Mouse (Mus musculus) layer of hippocampus, adult 2 months (tissue): ENCODE data around the gene B9d2. TPM values are rescaled to one million over a fixed set of nuclear protein-coding genes. Genes with fewer than 3 reads are reported as not detected.

ENCODE experiments used
- DNase-seq, 2 experiments: peaks; one replicate each; pipeline ENCODE4 v3.0.0; 2022; ENCODE audit warnings: low spot score in 2 of 2
- H3K27ac ChIP-seq: fragments of 200-600 bp; 2 replicates; pipeline ENCODE4 v1.8.1; 2022
- H3K4me3 ChIP-seq: fragments of 200-600 bp; 2 replicates; pipeline ENCODE4 v1.8.1; 2022; ENCODE audit warnings: mild to moderate bottlenecking
- CTCF ChIP-seq: fragments of 200-600 bp; conservative IDR thresholded peaks from 2 replicates; pipeline ENCODE4 v1.8.1; 2022; ENCODE audit warnings: antibody characterized with exemption, mild to moderate bottlenecking, moderate library complexity
- total RNA-seq, 2 experiments: library from RNA; stranded (reverse); gene quantifications; 2 replicates each; pipeline ENCODE4 v1.2.3; 2021

The B9d2 gene
- total RNA-seq, 2 experiments from 2014 or later = 20.2 to 20.6 TPM

- TF ChIP-seq CTCF = no peak
- Histone ChIP-seq H3K4me3 (no peak overlapping the region), H3K27ac (no peak overlapping the region)
- DNase-seq = no peak
Measured at GRCm38 (mm10) chr7:25655601-25656428, 24.8 kb upstream of the B9d2 start.

GRCm38 (mm10) chr7:25657785-25658184 is 22.8 kb upstream of the B9d2 start:
- Histone ChIP-seq H3K4me3 (peak overlapping the region; percentile 74), H3K27ac (peak overlapping the region; percentile 100; the same call in 1 of the 2 replicates)
- no peak for DNase-seq
- TF ChIP-seq CTCF = no peak

GRCm38 (mm10) chr7:25658657-25659472 is 21.7 kb upstream of the B9d2 start, which contains the start of the genes Bckdha and Exosc5:
Gene Bckdha (minus strand): TSS chr7:25658981.
Gene Exosc5 (plus strand): TSS chr7:25659164.
- DNase-seq = peak; percentile 99
- peak within 1 kb of the TSS; percentile 74 for H3K4me3 ChIP-seq
- peak within 1 kb of the TSS; percentile 100 for H3K27ac ChIP-seq
- TF ChIP-seq CTCF = no peak

- Histone ChIP-seq H3K27ac (no peak overlapping the region), H3K4me3 (no peak overlapping the region)
- TF ChIP-seq CTCF = no peak
- DNase-seq = no peak
Measured at GRCm38 (mm10) chr7:25666381-25666780, 14.2 kb upstream of the B9d2 start.

- no peak for DNase-seq
- TF ChIP-seq CTCF = no peak
- H3K27ac ChIP-seq = no peak overlapping the region
- H3K4me3 ChIP-seq = no peak overlapping the region
Measured at GRCm38 (mm10) chr7:25669158-25669557, 11.4 kb upstream of the B9d2 start.

- DNase-seq = no peak
- no peak for TF ChIP-seq CTCF
- no peak overlapping the region for H3K4me3 ChIP-seq
- H3K27ac ChIP-seq = no peak overlapping the region
Measured at GRCm38 (mm10) chr7:25669631-25670030, 10.9 kb upstream of the B9d2 start.

GRCm38 (mm10) chr7:25670096-25670495 is 10.5 kb upstream of the B9d2 start:
- TF ChIP-seq CTCF = no peak
- Histone ChIP-seq H3K27ac (no peak overlapping the region), H3K4me3 (no peak overlapping the region)
- DNase-seq = no peak

- no peak for TF ChIP-seq CTCF
- H3K27ac ChIP-seq = no peak overlapping the region
Measured at GRCm38 (mm10) chr7:25671686-25672085, 8.9 kb upstream of the B9d2 start.

GRCm38 (mm10) chr7:25672442-25672841 is 8.1 kb upstream of the B9d2 start:
- peak; percentile 50 for TF ChIP-seq CTCF
- Histone ChIP-seq H3K27ac (no peak overlapping the region), H3K4me3 (no peak overlapping the region)
- DNase-seq = no peak

More at GRCm38 (mm10) chr7:25671686-25672085, 8.9 kb upstream of the B9d2 start:
- DNase-seq = no peak
- H3K4me3 ChIP-seq = no peak overlapping the region

GRCm38 (mm10) chr7:25674297-25674696 is 6.3 kb upstream of the B9d2 start:
- DNase-seq = no peak
- no peak for TF ChIP-seq CTCF
- no peak overlapping the region; the same call in 1 of the 2 replicates for H3K4me3 ChIP-seq
- H3K27ac ChIP-seq = no peak overlapping the region

- H3K4me3 ChIP-seq = peak within 1 kb of the TSS; percentile 28
- no peak for TF ChIP-seq CTCF
- no peak within 1 kb of the TSS for H3K27ac ChIP-seq
- no peak for DNase-seq
Measured at GRCm38 (mm10) chr7:25674719-25675300, 5.8 kb upstream of the B9d2 start, which contains the start of gene Tmem91. Gene Tmem91 (minus strand): TSS chr7:25675166.

GRCm38 (mm10) chr7:25675405-25675804 is 5.2 kb upstream of the B9d2 start:
- H3K27ac ChIP-seq = no peak overlapping the region
- no peak overlapping the region for H3K4me3 ChIP-seq
- DNase-seq = no peak
- no peak for TF ChIP-seq CTCF

- TF ChIP-seq CTCF = no peak
- Histone ChIP-seq H3K27ac (no peak overlapping the region), H3K4me3 (no peak overlapping the region; the same call in 1 of the 2 replicates)
- peak; percentile 90 to 91 for DNase-seq
Measured at GRCm38 (mm10) chr7:25676085-25676781, 4.3 kb upstream of the B9d2 start.
